Mouse (Mus musculus) midbrain, embryonic 10.5 days (tissue): ENCODE results near the gene Padi1. TPM values are rescaled to one million over a fixed set of nuclear protein-coding genes. Genes with fewer than 3 reads are reported as not detected.

Source experiments
- DNase-seq: peaks from one replicate; pipeline ENCODE4 v3.0.0-alpha.2; 2017; ENCODE audit warnings: low spot score
- H3K27ac ChIP-seq: fragments of 300-500 bp; sonication (generic); replicated peaks from 2 replicates; pipeline ENCODE4 v1.5.1; 2016; ENCODE audit warnings: mild to moderate bottlenecking
- H3K27me3 ChIP-seq: fragments of 300-500 bp; sonication (generic); 2 replicates; pipeline ENCODE4 v1.6.1; 2016; ENCODE audit warnings: low read depth, mild to moderate bottlenecking; ENCODE audit not compliant: poor library complexity, severe bottlenecking
- H3K36me3 ChIP-seq: fragments of 300-500 bp; sonication (generic); 2 replicates; pipeline ENCODE4 v1.6.1; 2016; ENCODE audit warnings: mild to moderate bottlenecking, moderate library complexity
- H3K4me1 ChIP-seq: fragments of 300-500 bp; sonication (generic); 2 replicates; pipeline ENCODE4 v1.6.1; 2016
- H3K4me3 ChIP-seq: fragments of 300-500 bp; sonication (generic); 2 replicates; pipeline ENCODE4 v1.5.1; 2016; ENCODE audit warnings: mild to moderate bottlenecking, moderate library complexity
- H3K9me3 ChIP-seq: fragments of 300-500 bp; sonication (generic); replicated peaks from 2 replicates; pipeline ENCODE4 v1.6.1; 2016; ENCODE audit warnings: mild to moderate bottlenecking
- WGBS: fragments of 180-500 bp; shearing (Covaris S2); methylation state at CpG from one replicate; pipeline ENCODE4 v1.1.7; 2016; 5-methylcytosine and 5-hydroxymethylcytosine counted together
- polyA plus RNA-seq: library from polyadenylated mRNA; unstranded; fragments of >200 nt; fragmentation: Nextera tagmentation; extraction: Ambion mirVana; gene quantifications from 2 replicates; pipeline ENCODE4 v1.2.1, GENCODE M21; 2016

Gene Padi1
- polyA plus RNA-seq, 1 experiment from 2014 or later, result 0.06 TPM

GRCm38 (mm10) chr4:140834327-140834934 is 11.1 kb downstream of the Padi1 start:
- 58% methylated on average over 6 of the region's 6 CpGs for WGBS
- Histone ChIP-seq H3K4me1 (peaks cover 46% of the 10 kb centered on the region), H3K27me3 (peaks cover 47% of the 10 kb centered on the region), H3K27ac (0 out of 2 replicates have a peak overlapping the region, but pooled peaks have one; percentile 63), H3K4me3 (no peak overlapping the region), H3K36me3 (no peaks in the 10 kb centered on the region), H3K9me3 (no peaks in the 10 kb centered on the region)
- no peak for DNase-seq

- Histone ChIP-seq H3K4me3 (no peak overlapping the region), H3K36me3 (no peaks in the 10 kb centered on the region), H3K9me3 (no peaks in the 10 kb centered on the region), H3K27ac (peak overlapping the region; percentile 52), H3K4me1 (peaks cover 42% of the 10 kb centered on the region), H3K27me3 (peaks cover 39% of the 10 kb centered on the region)
- 53% methylated on average over 8 of the region's 8 CpGs for WGBS
- no peak for DNase-seq
Measured at GRCm38 (mm10) chr4:140832821-140833220, 12.8 kb downstream of the Padi1 start.

- Histone ChIP-seq H3K27me3 (peaks cover 35% of the 10 kb centered on the region), H3K4me1 (peaks cover 39% of the 10 kb centered on the region)
- 92% methylated on average over 4 of the region's 4 CpGs for WGBS
Measured at GRCm38 (mm10) chr4:140831808-140832207, 13.8 kb downstream of the Padi1 start.

GRCm38 (mm10) chr4:140827237-140827636 is 18.3 kb downstream of the Padi1 start:
- no peak overlapping the region for H3K27ac ChIP-seq
- no peak overlapping the region for H3K4me3 ChIP-seq
- H3K4me1 ChIP-seq, result peaks cover 5% of the 10 kb centered on the region; the same call in 1 of the 2 replicates
- no peaks in the 10 kb centered on the region for H3K36me3 ChIP-seq
- 58% methylated on average over 3 of the region's 3 CpGs for WGBS
- 0 out of 2 replicates have a peak, but pooled peaks cover 3% of the 10 kb centered on the region for H3K27me3 ChIP-seq
- 0 out of 2 replicates have a peak, but pooled peaks cover 3% of the 10 kb centered on the region for H3K9me3 ChIP-seq
- DNase-seq, result no peak

More at GRCm38 (mm10) chr4:140831808-140832207, 13.8 kb downstream of the Padi1 start:
- Histone ChIP-seq H3K9me3 (no peaks in the 10 kb centered on the region), H3K4me3 (no peak overlapping the region), H3K36me3 (no peaks in the 10 kb centered on the region), H3K27ac (no peak overlapping the region)
- DNase-seq, result no peak

GRCm38 (mm10) chr4:140825942-140826341 is 19.6 kb downstream of the Padi1 start:
- no peak for DNase-seq
- WGBS, result 62% methylated on average over 11 of the region's 11 CpGs
- Histone ChIP-seq H3K9me3 (0 out of 2 replicates have a peak, but pooled peaks cover 3% of the 10 kb centered on the region), H3K27me3 (0 out of 2 replicates have a peak, but pooled peaks cover 3% of the 10 kb centered on the region), H3K4me1 (peaks cover 5% of the 10 kb centered on the region; the same call in 1 of the 2 replicates), H3K36me3 (no peaks in the 10 kb centered on the region), H3K4me3 (no peak overlapping the region), H3K27ac (no peak overlapping the region)

- no peak overlapping the region for H3K4me3 ChIP-seq
- H3K4me1 ChIP-seq, result peaks cover 5% of the 10 kb centered on the region; the same call in 1 of the 2 replicates
- 0 out of 2 replicates have a peak, but pooled peaks cover 3% of the 10 kb centered on the region for H3K27me3 ChIP-seq
- DNase-seq, result peak; percentile 49
- H3K27ac ChIP-seq, result no peak overlapping the region
- 70% methylated on average over 5 of the region's 5 CpGs for WGBS
- H3K9me3 ChIP-seq, result 0 out of 2 replicates have a peak, but pooled peaks cover 6% of the 10 kb centered on the region
- no peaks in the 10 kb centered on the region for H3K36me3 ChIP-seq
Measured at GRCm38 (mm10) chr4:140821988-140822387, 23.6 kb downstream of the Padi1 start.

- H3K4me3 ChIP-seq, result no peak overlapping the region
- WGBS, result 87% methylated on average over 8 of the region's 8 CpGs
- no peak overlapping the region for H3K27ac ChIP-seq
- no peak for DNase-seq
- peaks cover 20% of the 10 kb centered on the region for H3K4me1 ChIP-seq
- H3K9me3 ChIP-seq, result 0 out of 2 replicates have a peak, but pooled peaks cover 3% of the 10 kb centered on the region
- no peaks in the 10 kb centered on the region for H3K36me3 ChIP-seq
- H3K27me3 ChIP-seq, result peaks cover 28% of the 10 kb centered on the region
Measured at GRCm38 (mm10) chr4:140817413-140817812, 28.2 kb downstream of the Padi1 start.

GRCm38 (mm10) chr4:140815996-140816917 is 29.3 kb downstream of the Padi1 start:
- no peak for DNase-seq
- H3K4me1 ChIP-seq, result peaks cover 20% of the 10 kb centered on the region
- 0 out of 2 replicates have a peak, but pooled peaks cover 3% of the 10 kb centered on the region for H3K9me3 ChIP-seq
- H3K27ac ChIP-seq, result no peak overlapping the region
- H3K4me3 ChIP-seq, result no peak overlapping the region
- peaks cover 28% of the 10 kb centered on the region for H3K27me3 ChIP-seq
- H3K36me3 ChIP-seq, result no peaks in the 10 kb centered on the region
- WGBS, result 71% methylated on average over 10 of the region's 10 CpGs

GRCm38 (mm10) chr4:140815496-140815895 is 30.1 kb downstream of the Padi1 start:
- no peak for DNase-seq
- peaks cover 28% of the 10 kb centered on the region for H3K27me3 ChIP-seq
- no peak overlapping the region for H3K27ac ChIP-seq
- 82% methylated on average over 5 of the region's 5 CpGs for WGBS
- no peak overlapping the region for H3K4me3 ChIP-seq
- no peaks in the 10 kb centered on the region for H3K36me3 ChIP-seq
- H3K9me3 ChIP-seq, result 0 out of 2 replicates have a peak, but pooled peaks cover 3% of the 10 kb centered on the region
- peaks cover 24% of the 10 kb centered on the region for H3K4me1 ChIP-seq

- Histone ChIP-seq H3K9me3 (0 out of 2 replicates have a peak, but pooled peaks cover 3% of the 10 kb centered on the region), H3K36me3 (no peaks in the 10 kb centered on the region), H3K4me1 (peaks cover 26% of the 10 kb centered on the region), H3K27ac (peak overlapping the region; percentile 69), H3K4me3 (peak overlapping the region; percentile 55), H3K27me3 (peaks cover 28% of the 10 kb centered on the region)
- peak; percentile 41 for DNase-seq
- 23% methylated on average over 36 of the region's 36 CpGs for WGBS
Measured at GRCm38 (mm10) chr4:140814241-140815225, 31.0 kb downstream of the Padi1 start.

- peaks cover 26% of the 10 kb centered on the region for H3K4me1 ChIP-seq
- peaks cover 28% of the 10 kb centered on the region for H3K27me3 ChIP-seq
- no peak for DNase-seq
- H3K9me3 ChIP-seq, result 0 out of 2 replicates have a peak, but pooled peaks cover 3% of the 10 kb centered on the region
- WGBS, result 20% methylated on average over 13 of the region's 13 CpGs
- peak overlapping the region; percentile 69 for H3K27ac ChIP-seq
- peak overlapping the region; percentile 55 for H3K4me3 ChIP-seq
- no peaks in the 10 kb centered on the region for H3K36me3 ChIP-seq
Measured at GRCm38 (mm10) chr4:140813358-140814185, 32.0 kb downstream of the Padi1 start.
